Mouse (Mus musculus) ES-E14 (cell line): ENCODE data around the gene Stat3.

Experiments used
- CHD2 ChIP-seq: IDR thresholded peaks from 2 replicates; pipeline ENCODE4 v1.6.1; 2014; ENCODE audit warnings: mild to moderate bottlenecking, low read depth, low read length, inconsistent platforms
- HCFC1 ChIP-seq: IDR thresholded peaks from 2 replicates; pipeline ENCODE4 v1.6.1; 2012; ENCODE audit warnings: low read length, inconsistent platforms, borderline replicate concordance; ENCODE audit not compliant: insufficient read depth
- ZC3H11A ChIP-seq: IDR thresholded peaks from 2 replicates; pipeline ENCODE4 v1.6.1; 2012; ENCODE audit warnings: low read depth, mild to moderate bottlenecking, inconsistent platforms, low read length, borderline replicate concordance

GRCm38 (mm10) chr11:100957915-100958469 lies 18.7 kb upstream of the Stat3 start:
- no peak for TF ChIP-seq HCFC1
- no peak for TF ChIP-seq CHD2
- TF ChIP-seq ZC3H11A: no peak
